Mouse (Mus musculus): Measurements from ENCODE around the gene Hoxd9.

Hoxd9 gene

GRCm38 (mm10) chr2:74713239-74714150 lies 16.0 kb downstream of the Hoxd9 start:
- peak; percentile 40 for DNase-seq (ENCODE audit: low spot score)

- peak; percentile 48 for DNase-seq (ENCODE audit: low spot score)
Measured at GRCm38 (mm10) chr2:74714156-74714789, 16.7 kb downstream of the Hoxd9 start.

DNA sequence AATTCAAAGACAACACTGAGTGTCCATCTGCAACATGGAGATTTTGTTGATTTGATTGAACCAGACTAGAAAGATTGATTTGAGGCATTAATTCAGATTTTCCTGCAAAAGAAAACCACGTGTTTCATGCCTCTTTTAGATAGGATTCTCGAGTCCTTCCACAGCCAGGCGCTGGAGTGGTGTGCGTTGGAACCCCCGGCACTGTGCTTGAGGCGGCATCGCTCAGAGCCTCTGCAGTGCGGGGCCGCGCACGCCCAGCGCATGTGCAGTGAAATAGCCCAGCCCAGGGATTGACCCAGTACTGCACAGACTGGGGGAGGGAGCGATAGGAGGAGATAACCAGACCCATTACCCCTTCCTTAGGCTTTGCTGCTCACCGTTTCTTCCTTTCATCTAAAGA lies 17.4 kb downstream of the Hoxd9 start:
- DNase-seq (ENCODE audit: low spot score): peak; percentile 55

- DNase-seq (ENCODE audit: low spot score): peak; percentile 98
Measured at GRCm38 (mm10) chr2:74715504-74716241, 18.1 kb downstream of the Hoxd9 start.

GRCm38 (mm10) chr2:74720384-74720783 lies 22.9 kb downstream of the Hoxd9 start:
- no peak for DNase-seq (ENCODE audit: low spot score)

- peak; percentile 29 for DNase-seq (ENCODE audit: low spot score)
Measured at GRCm38 (mm10) chr2:74720955-74721491, 23.5 kb downstream of the Hoxd9 start.

DNA sequence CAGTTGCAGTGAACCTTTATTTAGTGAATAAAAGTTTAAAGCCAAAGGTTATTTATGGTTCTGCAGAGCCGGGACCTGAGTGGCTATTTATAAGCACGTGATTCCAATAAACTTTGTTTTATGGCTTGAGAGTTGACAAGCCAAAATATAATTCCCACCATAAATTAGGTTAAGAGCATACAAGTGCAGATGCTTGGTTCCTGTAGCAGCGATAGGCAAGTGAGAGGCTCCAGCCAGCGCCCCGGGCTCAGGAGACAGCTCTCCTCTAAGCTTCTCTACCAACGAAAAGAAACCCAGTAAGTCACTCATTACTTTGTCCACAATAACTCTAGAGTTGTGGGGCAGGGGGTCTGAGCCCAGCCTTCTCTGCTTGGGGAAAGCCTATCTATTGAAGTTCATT lies 24.4 kb downstream of the Hoxd9 start:
- DNase-seq (ENCODE audit: low spot score): peak; percentile 32

DNA sequence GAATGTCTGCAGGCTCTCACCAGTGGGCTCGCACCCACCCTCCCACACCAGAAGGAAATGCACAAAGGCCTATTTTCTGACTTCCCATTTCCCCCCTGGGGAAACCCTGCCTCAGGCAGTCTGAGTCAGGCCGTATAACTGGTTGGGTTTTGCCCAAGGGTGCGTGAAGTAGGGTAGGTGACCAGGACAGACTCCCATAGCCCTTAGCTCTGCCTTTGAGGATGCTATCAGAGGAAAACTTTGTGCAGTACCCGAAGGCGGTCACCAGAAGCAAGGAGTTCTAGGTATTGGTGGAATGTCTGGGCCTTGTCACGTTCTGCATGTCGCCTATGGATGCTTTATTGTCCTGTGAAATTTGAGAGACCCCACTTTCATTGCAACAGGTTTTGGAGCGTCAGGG lies 25.4 kb downstream of the Hoxd9 start:
- DNase-seq (ENCODE audit: low spot score): peak; percentile 32

- DNase-seq (ENCODE audit: low spot score): no peak
Measured at GRCm38 (mm10) chr2:74724244-74725015, 26.9 kb downstream of the Hoxd9 start.

DNA sequence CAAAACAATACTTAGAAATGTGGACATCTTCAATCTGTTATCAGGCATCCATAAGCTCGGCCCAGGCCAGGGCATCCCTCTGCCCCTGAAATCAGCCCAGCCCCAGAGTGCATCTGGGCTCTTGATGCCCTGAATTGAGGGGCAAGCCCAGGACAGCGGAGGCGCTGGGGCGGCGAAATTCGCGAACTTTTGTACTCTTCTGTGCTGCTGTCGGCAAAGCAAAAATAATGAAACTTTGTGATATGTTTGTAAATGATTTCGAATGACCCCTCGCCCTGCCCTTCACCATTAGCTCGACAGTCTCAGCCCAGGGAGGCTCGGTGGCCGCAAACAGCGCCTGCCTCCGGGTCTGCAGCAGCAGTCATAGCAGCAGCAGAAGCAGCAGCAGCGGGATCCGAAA lies 27.6 kb downstream of the Hoxd9 start:
- DNase-seq (ENCODE audit: low spot score): no peak

GRCm38 (mm10) chr2:74726551-74726950 lies 29.0 kb downstream of the Hoxd9 start, which contains the start of gene Gm28230:
Gene Gm28230, plus strand, starts transcription at chr2:74726728.
- DNase-seq (ENCODE audit: low spot score): no peak

DNA sequence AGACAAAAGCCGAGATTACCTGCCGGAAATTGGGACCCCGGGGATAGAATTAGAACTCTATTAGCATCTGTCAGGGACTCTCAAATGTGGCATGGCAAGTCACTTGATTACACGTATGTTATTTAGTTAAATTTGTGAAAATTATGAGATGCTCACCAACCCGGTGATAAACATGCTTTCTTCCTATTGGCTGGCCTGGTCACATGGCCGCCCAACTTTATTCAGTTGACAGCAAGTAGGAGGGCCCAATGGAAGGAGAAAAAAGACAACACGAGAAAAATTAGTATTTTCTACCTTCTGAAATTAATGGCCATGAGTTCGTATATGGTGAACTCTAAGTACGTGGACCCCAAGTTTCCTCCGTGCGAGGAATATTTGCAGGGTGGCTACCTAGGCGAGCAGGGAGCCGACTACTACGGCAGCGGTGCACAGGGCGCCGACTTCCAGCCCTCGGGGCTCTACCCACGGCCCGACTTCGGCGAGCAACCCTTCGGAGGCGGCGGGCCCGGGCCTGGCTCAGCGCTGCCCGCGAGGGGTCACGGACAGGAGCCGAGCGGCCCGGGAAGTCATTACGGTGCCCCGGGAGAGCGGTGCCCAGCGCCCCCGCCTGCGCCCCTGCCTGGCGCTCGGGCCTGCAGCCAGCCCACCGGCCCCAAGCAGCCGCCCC lies 29.6 kb downstream of the Hoxd9 start:
- no peak for DNase-seq (ENCODE audit: low spot score)

DNA sequence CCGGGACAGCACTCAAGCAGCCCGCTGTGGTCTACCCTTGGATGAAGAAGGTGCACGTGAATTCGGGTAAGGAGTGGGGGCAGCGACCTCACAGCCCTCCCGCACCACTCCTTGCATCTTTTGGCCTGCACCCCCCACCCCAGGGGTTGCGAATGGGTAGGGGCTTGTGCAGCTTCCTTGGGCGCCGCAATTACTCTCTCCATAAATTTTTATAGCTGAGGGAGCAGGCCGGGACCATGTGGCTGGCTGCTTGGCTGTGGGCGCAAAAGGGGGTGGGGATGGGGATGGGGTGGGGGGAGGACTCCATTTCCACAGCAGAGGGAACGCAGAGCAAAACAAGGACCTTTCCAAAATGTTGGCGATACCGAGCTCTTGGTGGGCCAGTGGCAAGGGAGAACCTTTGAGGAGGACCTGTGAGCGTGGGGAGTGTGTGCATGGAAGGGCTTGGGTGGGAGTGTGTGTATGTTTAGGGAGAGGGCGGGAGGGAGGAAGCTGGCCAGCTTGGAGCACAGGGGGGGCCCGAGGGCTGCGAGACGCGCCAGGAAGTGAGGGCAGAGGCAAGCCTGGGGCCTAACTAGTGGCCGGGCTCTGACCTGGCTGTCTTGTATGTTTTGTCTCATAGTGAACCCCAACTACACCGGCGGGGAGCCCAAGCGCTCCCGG lies 30.2 kb downstream of the Hoxd9 start:
- DNase-seq (ENCODE audit: low spot score): no peak

DNA sequence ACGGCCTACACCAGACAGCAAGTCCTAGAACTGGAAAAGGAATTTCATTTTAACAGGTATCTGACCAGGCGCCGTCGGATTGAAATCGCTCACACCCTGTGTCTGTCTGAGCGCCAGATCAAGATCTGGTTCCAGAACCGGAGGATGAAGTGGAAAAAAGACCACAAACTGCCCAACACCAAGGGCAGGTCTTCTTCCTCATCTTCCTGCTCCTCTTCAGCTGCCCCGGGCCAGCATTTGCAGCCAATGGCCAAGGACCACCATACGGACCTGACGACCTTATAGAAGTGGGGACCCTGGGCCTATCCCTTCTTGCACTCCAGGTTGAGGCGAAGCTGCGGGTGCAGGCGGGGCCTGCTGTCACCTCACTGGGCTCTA lies 30.8 kb downstream of the Hoxd9 start:
- DNase-seq (ENCODE audit: low spot score): no peak

DNA sequence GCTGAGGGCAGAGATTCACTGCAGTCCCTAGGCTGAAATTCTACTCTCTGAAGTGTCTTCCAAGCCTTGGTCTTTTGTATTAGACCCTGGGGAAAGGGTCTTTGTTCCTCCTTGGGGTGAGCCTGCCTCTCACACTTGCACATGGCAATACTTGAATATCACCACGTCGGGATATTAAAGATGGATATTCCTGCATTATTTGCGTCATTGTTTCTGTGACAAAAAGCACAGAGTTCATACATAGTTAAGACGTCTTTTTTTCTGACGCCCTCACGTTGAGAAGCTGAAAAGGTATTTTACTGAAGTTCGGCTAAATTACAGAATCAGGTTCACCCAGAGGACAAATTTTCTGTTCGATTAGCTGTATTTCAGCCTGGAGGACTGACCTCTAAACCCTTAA lies 32.8 kb downstream of the Hoxd9 start:
- DNase-seq (ENCODE audit: low spot score): no peak

- no peak for DNase-seq (ENCODE audit: low spot score)
Measured at GRCm38 (mm10) chr2:74731055-74731454, 33.5 kb downstream of the Hoxd9 start.

- DNase-seq (ENCODE audit: low spot score): no peak
Measured at GRCm38 (mm10) chr2:74731799-74732512, 34.4 kb downstream of the Hoxd9 start.

GRCm38 (mm10) chr2:74732513-74733316 lies 35.2 kb downstream of the Hoxd9 start:
- no peak for DNase-seq (ENCODE audit: low spot score)

GRCm38 (mm10) chr2:74733317-74733661 lies 35.8 kb downstream of the Hoxd9 start:
- no peak for DNase-seq (ENCODE audit: low spot score)

Data from testis, postnatal 10 days (tissue).